Mouse (Mus musculus) lung, adult 2 months (tissue): Measurements from ENCODE around the gene Tbx3.

ENCODE experiments used
- CTCF ChIP-seq: fragments of 200-500 bp; IDR thresholded peaks from 2 replicates; pipeline ENCODE4 v1.5.1; 2011; ENCODE audit warnings: mild to moderate bottlenecking, low read length, control low read depth; ENCODE audit not compliant: insufficient read depth
- POLR2A ChIP-seq: fragments of 200-500 bp; IDR thresholded peaks from 2 replicates; pipeline ENCODE4 v1.6.1; 2011; ENCODE audit warnings: low read depth, mild to moderate bottlenecking, control low read depth, low read length, borderline replicate concordance; ENCODE audit errors: extremely low read depth

GRCm38 (mm10) chr5:119624554-119624953 lies 45.9 kb upstream of the Tbx3 start:
- TF ChIP-seq CTCF (no peak), POLR2A (no peak)
